Mouse (Mus musculus): ENCODE results near the gene Surf2. TPM values are rescaled to one million over a fixed set of nuclear protein-coding genes. Genes with fewer than 3 reads are reported as not detected.
A peak's percentile ranks its signal among the peaks of the same experiment; 100 is the strongest.
"Not testable (repeated sequence)": the region's sequence is repeated elsewhere in the genome, so short reads cannot be mapped to it uniquely, and the experiment has no call there.

Surf2 gene
- 33.2 and 33.5 TPM in 2 replicates for polyA plus RNA-seq (2015; fragmentation: Nextera tagmentation; extraction: Ambion mirVana)

- H3K4me1 ChIP-seq (replicated peaks; ENCODE audit: control insufficient read depth, insufficient read depth, low read length): peaks cover 12% of the 10 kb centered on the region
- TF ChIP-seq CTCF (IDR thresholded peaks at IDR 0.05; ENCODE audit: low read depth): no peak
- no peaks in the 10 kb centered on the region for H3K27me3 ChIP-seq (replicated peaks; ENCODE audit: control insufficient read depth, insufficient read depth, low read length)
- peak within 1 kb of the TSS; percentile 91 for H3K9ac ChIP-seq (ENCODE audit: low read depth, low read length)
- WGBS: 1% methylated on average over 47 of the region's 47 CpGs
- peak within 1 kb of the TSS; percentile 96 for H3K27ac ChIP-seq (ENCODE audit: low read depth, low read length)
- peak within 1 kb of the TSS; percentile 72 for H3K4me3 ChIP-seq (ENCODE audit: low read depth, low read length)
- peak within 1 kb of the TSS; percentile 94 for H3K4me2 ChIP-seq (replicated peaks; ENCODE audit: low read depth)
- peak; percentile 60 for ATAC-seq
- H3K36me3 ChIP-seq (ENCODE audit: control insufficient read depth, insufficient read depth): peaks cover 67% of the 10 kb centered on the region
- H3K9me3 ChIP-seq (ENCODE audit: control insufficient read depth): no peaks in the 10 kb centered on the region
Observed at GRCm38 (mm10) chr2:26915927-26916728, at the start of gene Surf2, which contains the start of gene Surf1. Gene Surf2 (plus strand): TSS chr2:26916367. Gene Surf1 (minus strand): TSS chr2:26916530.

DNA sequence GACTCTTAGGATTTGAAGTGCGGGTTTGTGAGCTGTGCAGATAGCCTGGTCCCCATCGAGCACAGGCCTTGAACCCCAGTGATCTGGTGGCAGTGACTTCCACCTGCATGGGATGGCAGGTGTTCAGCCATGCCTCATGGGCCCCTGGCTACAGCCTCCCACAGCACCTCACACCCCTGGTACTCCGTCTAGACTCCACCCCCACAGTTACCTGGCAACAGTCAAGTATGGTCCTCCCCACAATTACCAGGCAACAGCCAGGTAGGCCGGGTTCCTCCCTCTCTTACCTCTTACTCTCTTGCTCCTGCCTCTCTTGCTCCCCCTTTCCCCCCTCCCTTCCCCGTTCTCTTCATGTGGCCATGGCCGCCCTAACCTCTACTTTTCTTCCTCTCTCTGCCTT is 45.5 kb upstream of the Surf2 start:
- H3K4me1 ChIP-seq (replicated peaks; ENCODE audit: control insufficient read depth, insufficient read depth, low read length): no peaks in the 10 kb centered on the region
- no peaks in the 10 kb centered on the region for H3K27me3 ChIP-seq (replicated peaks; ENCODE audit: control insufficient read depth, insufficient read depth, low read length)
- no peaks in the 10 kb centered on the region for H3K9me3 ChIP-seq (ENCODE audit: control insufficient read depth)
- H3K36me3 ChIP-seq (ENCODE audit: control insufficient read depth, insufficient read depth): no peaks in the 10 kb centered on the region
- H3K4me2 ChIP-seq (replicated peaks; ENCODE audit: low read depth): no peak overlapping the region
- TF ChIP-seq CTCF (IDR thresholded peaks at IDR 0.05; ENCODE audit: low read depth): no peak
- H3K27ac ChIP-seq (ENCODE audit: low read depth, low read length): no peak overlapping the region
- H3K9ac ChIP-seq (ENCODE audit: low read depth, low read length): no peak overlapping the region
- H3K4me3 ChIP-seq (ENCODE audit: low read depth, low read length): no peak overlapping the region
- ATAC-seq: no peak
- WGBS: 49% methylated on average over 6 of the region's 6 CpGs

DNA sequence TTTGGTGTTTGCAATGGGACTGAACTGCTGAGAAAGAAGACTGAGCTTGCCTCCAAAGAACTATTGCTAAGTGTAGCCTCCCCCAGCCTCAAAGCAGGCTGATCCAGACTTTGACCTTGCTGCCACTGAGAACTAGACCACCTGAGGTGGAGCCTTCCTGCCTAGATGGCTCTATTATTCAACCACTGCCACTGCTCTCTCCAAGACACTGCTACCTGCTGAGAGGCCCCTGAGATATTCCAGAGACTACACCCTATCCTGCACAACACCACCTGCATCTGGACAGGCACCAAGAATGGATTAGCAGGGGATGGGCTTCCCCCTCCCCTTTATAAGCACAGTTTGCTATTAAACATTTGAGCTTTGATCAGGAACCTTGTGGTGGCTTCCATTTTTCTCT is 37.6 kb upstream of the Surf2 start:
- Histone ChIP-seq H3K9ac (ENCODE audit: low read depth, low read length) (no peak overlapping the region), H3K36me3 (ENCODE audit: control insufficient read depth, insufficient read depth) (no peaks in the 10 kb centered on the region), H3K4me2 (replicated peaks; ENCODE audit: low read depth) (no peak overlapping the region), H3K4me3 (ENCODE audit: low read depth, low read length) (no peak overlapping the region), H3K27ac (ENCODE audit: low read depth, low read length) (no peak overlapping the region), H3K27me3 (replicated peaks; ENCODE audit: control insufficient read depth, insufficient read depth, low read length) (no peaks in the 10 kb centered on the region), H3K4me1 (replicated peaks; ENCODE audit: control insufficient read depth, insufficient read depth, low read length) (no peaks in the 10 kb centered on the region), H3K9me3 (ENCODE audit: control insufficient read depth) (no peaks in the 10 kb centered on the region; the same call in 1 of the 2 replicates)
- no peak for TF ChIP-seq CTCF (IDR thresholded peaks at IDR 0.05; ENCODE audit: low read depth)
- ATAC-seq: no peak

GRCm38 (mm10) chr2:26885541-26885940 is 30.6 kb upstream of the Surf2 start:
- H3K27me3 ChIP-seq (replicated peaks; ENCODE audit: control insufficient read depth, insufficient read depth, low read length); H3K9me3 ChIP-seq (ENCODE audit: control insufficient read depth); H3K4me1 ChIP-seq (replicated peaks; ENCODE audit: control insufficient read depth, insufficient read depth, low read length); H3K9ac ChIP-seq (ENCODE audit: low read depth, low read length); H3K4me2 ChIP-seq (replicated peaks; ENCODE audit: low read depth); H3K4me3 ChIP-seq (ENCODE audit: low read depth, low read length); H3K27ac ChIP-seq (ENCODE audit: low read depth, low read length); ATAC-seq: not testable (repeated sequence)
- H3K36me3 ChIP-seq (ENCODE audit: control insufficient read depth, insufficient read depth): peaks cover 13% of the 10 kb centered on the region
- WGBS: 88% methylated on average over 2 of the region's 2 CpGs

DNA sequence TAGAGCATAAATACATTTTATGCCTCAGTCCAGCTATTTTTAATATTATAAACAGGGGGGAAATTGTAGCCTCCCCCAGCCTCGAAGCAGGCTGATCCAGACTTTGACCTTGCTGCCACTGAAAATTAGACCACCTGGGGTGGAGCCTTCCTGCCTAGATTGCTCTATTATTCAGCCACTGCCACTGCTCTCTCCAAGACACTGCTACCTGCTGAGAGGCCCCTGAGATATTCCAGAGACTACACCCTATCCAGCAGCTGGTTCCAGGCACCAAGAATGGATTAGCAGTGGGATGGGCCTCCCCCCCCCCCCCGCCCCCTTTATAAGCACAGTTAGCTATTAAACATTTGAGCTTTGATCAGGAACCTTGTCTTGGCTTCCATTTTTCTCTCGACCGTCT is 30.0 kb upstream of the Surf2 start:
- WGBS: 72% methylated on average over 4 of the region's 4 CpGs
- H3K27me3 ChIP-seq (replicated peaks; ENCODE audit: control insufficient read depth, insufficient read depth, low read length); H3K4me3 ChIP-seq (ENCODE audit: low read depth, low read length); H3K27ac ChIP-seq (ENCODE audit: low read depth, low read length); ATAC-seq; H3K9ac ChIP-seq (ENCODE audit: low read depth, low read length); H3K4me2 ChIP-seq (replicated peaks; ENCODE audit: low read depth); H3K9me3 ChIP-seq (ENCODE audit: control insufficient read depth); H3K4me1 ChIP-seq (replicated peaks; ENCODE audit: control insufficient read depth, insufficient read depth, low read length): not testable (repeated sequence)
- H3K36me3 ChIP-seq (ENCODE audit: control insufficient read depth, insufficient read depth): peaks cover 20% of the 10 kb centered on the region

GRCm38 (mm10) chr2:26895898-26896297 is 20.3 kb upstream of the Surf2 start:
- Histone ChIP-seq H3K27ac (ENCODE audit: low read depth, low read length) (no peak overlapping the region), H3K4me1 (replicated peaks; ENCODE audit: control insufficient read depth, insufficient read depth, low read length) (no peaks in the 10 kb centered on the region), H3K36me3 (ENCODE audit: control insufficient read depth, insufficient read depth) (peaks cover 73% of the 10 kb centered on the region), H3K4me3 (ENCODE audit: low read depth, low read length) (no peak overlapping the region), H3K9ac (ENCODE audit: low read depth, low read length) (no peak overlapping the region), H3K27me3 (replicated peaks; ENCODE audit: control insufficient read depth, insufficient read depth, low read length) (no peaks in the 10 kb centered on the region), H3K4me2 (replicated peaks; ENCODE audit: low read depth) (no peak overlapping the region), H3K9me3 (ENCODE audit: control insufficient read depth) (no peaks in the 10 kb centered on the region)
- TF ChIP-seq CTCF (IDR thresholded peaks at IDR 0.05; ENCODE audit: low read depth): no peak
- WGBS: 85% methylated on average over 4 of the region's 4 CpGs
- ATAC-seq: no peak

Data from intestine, postnatal 0 days (tissue).